Mouse (Mus musculus): Measurements from ENCODE around the gene Ap5s1. TPM values are rescaled to one million over a fixed set of nuclear protein-coding genes. Genes with fewer than 3 reads are reported as not detected.

Gene Ap5s1
- 27.2 and 32.7 TPM in 2 replicates for polyA plus RNA-seq (2016; fragmentation: Nextera tagmentation; extraction: Ambion mirVana)

DNA sequence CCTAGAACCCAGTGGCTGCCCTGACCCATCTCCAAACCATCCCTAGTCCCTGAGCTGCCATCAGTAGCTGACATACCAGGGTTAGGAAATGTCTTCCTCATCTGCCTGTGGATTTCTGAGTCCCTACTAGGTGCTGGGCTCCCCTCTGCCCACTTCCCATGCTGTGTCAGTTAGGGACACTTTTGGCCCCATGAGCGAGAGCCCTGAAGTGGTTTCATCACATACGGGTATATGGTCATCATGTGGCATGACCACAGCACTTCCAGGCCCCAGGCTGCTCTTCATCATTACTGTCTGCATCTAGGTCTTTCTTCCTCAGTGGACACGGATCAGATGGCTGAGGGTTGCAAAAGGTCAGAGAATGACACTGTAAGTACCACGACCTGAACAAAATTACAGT, at the start of gene Ap5s1:
Gene Ap5s1, plus strand, starts transcription at position 301 of the 400 bp plus-strand sequence.
- H3K9me3 ChIP-seq: no peaks in the 10 kb centered on the region
- H3K4me3 ChIP-seq: no peak within 1 kb of the TSS
- H3K36me3 ChIP-seq: peaks cover 9% of the 10 kb centered on the region
- peak within 1 kb of the TSS; percentile 41; the same call in 1 of the 2 replicates for H3K27ac ChIP-seq
- DNase-seq (ENCODE audit: low spot score): no peak
- 85% methylated on average over 4 of the region's 4 CpGs for WGBS
- H3K27me3 ChIP-seq (ENCODE audit: insufficient read depth, poor library complexity, severe bottlenecking): no peaks in the 10 kb centered on the region
- peaks cover 26% of the 10 kb centered on the region for H3K4me1 ChIP-seq (replicated peaks)

DNA sequence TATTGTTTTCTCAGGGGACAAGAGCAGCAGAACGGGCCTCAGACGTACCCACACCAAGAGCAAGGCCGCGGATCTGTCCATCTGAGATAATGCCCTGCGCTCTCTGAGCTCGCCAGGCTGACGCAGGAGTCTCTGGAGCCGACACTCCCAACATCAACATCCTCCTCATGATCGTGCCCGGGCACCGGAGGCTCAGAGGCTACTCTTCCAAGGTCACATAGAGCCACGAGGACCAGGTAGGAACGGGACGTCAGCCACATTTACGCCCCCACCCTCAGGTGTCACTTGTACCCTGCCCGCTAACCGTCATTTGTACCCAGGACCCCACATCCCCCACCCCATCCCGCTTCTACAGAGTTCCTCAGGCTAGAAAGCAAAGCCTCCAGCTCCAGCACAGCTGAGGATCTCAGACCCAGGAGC, 47.4 kb upstream of the Ap5s1 start:
- peak overlapping the region; percentile 95 for H3K27ac ChIP-seq
- under 1% methylated on average over 18 of the region's 18 CpGs for WGBS
- no peak for DNase-seq (ENCODE audit: low spot score)
- H3K4me3 ChIP-seq: peak overlapping the region; percentile 86
- H3K9me3 ChIP-seq: no peaks in the 10 kb centered on the region
- H3K36me3 ChIP-seq: peaks cover 19% of the 10 kb centered on the region
- H3K4me1 ChIP-seq (replicated peaks): peaks cover 47% of the 10 kb centered on the region
- no peaks in the 10 kb centered on the region for H3K27me3 ChIP-seq (ENCODE audit: insufficient read depth, poor library complexity, severe bottlenecking)

DNA sequence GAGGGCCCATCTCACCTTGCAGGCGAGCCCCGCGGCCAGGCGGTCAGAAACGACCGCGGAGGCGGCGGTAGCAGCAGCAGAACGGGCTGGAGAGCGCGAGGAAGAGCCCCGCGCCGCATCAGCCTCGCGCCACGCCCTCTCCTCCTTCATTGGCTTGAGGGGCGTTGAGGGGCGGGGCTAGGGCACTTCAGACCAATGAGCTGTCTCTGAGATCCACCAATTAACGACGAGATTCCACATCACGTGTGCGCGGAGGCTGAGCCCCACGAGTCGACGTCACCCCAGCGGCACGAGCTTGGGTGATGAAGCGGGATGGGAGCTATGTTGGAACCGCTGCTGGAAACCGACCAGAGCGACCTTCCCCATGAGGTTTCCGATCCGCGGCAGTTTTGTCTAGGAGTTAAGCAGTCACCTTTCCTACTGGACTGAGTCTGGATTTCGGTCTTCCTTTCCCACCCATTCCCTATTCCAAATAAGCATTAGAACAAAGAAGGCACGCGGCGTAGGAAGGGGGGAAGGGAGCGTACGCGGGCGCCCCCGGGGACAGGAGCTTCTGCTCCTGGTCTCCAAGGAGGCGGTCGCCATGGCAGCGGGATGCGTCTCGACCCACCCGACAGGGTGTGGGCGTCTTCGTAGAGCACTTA, 46.8 kb upstream of the Ap5s1 start, which contains the start of gene 1700037H04Rik:
Gene 1700037H04Rik, minus strand, starts transcription at position 144 of the 644 bp plus-strand sequence.
- Histone ChIP-seq H3K36me3 (peaks cover 14% of the 10 kb centered on the region), H3K4me3 (peak within 1 kb of the TSS; percentile 86), H3K27ac (peak within 1 kb of the TSS; percentile 95), H3K4me1 (replicated peaks) (peaks cover 47% of the 10 kb centered on the region), H3K27me3 (ENCODE audit: insufficient read depth, poor library complexity, severe bottlenecking) (no peaks in the 10 kb centered on the region), H3K9me3 (no peaks in the 10 kb centered on the region)
- under 1% methylated on average over 54 of the region's 54 CpGs for WGBS
- DNase-seq (ENCODE audit: low spot score): peak; percentile 96

DNA sequence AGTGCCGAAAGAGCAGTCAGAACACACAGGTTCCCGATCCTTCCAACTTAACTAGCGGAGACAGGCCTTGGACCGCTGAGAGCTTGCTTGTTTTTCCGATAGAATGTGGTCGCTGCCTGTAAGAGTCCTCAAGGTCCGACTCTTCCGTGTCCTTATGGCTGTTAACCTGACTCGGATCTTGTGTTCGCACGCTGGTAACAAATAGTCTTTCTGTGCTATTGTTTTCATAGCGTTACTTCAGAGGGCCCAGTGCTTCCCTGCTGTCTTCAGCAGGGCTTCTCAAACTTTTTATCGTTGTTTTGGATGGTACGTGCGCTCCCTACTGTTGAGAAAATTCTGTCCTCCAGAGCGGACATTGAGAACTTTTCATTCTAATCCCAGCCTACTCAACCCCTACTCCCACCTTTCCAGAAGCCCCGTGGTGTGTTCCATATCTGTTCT, 46.2 kb upstream of the Ap5s1 start:
- Histone ChIP-seq H3K27me3 (ENCODE audit: insufficient read depth, poor library complexity, severe bottlenecking) (no peaks in the 10 kb centered on the region), H3K27ac (peak overlapping the region; percentile 95), H3K4me1 (replicated peaks) (peaks cover 47% of the 10 kb centered on the region), H3K36me3 (peaks cover 7% of the 10 kb centered on the region), H3K4me3 (peak overlapping the region; percentile 86), H3K9me3 (no peaks in the 10 kb centered on the region)
- DNase-seq (ENCODE audit: low spot score): no peak
- WGBS: under 1% methylated on average over 17 of the region's 17 CpGs

DNA sequence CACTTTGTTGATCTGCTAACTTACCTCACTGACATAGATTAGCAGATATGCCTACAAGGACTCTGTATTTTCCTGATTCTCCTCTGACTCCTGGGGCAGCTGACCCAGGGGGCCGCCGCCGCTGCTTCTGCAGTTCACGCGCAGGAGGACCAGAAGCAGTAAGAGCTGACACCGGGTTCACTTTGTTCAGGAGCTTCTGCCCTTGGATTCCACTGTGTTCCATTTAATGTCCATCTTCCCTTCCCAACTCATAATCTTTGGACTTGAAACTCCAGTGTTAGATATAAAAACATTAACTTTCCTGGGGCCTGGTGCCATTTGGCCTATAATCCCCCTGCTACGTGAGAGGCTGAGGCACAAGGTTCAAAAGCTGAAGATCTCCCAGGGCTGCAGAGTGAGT, 43.0 kb upstream of the Ap5s1 start:
- 80% methylated on average over 7 of the region's 7 CpGs for WGBS
- no peaks in the 10 kb centered on the region for H3K27me3 ChIP-seq (ENCODE audit: insufficient read depth, poor library complexity, severe bottlenecking)
- no peaks in the 10 kb centered on the region for H3K9me3 ChIP-seq

DNA sequence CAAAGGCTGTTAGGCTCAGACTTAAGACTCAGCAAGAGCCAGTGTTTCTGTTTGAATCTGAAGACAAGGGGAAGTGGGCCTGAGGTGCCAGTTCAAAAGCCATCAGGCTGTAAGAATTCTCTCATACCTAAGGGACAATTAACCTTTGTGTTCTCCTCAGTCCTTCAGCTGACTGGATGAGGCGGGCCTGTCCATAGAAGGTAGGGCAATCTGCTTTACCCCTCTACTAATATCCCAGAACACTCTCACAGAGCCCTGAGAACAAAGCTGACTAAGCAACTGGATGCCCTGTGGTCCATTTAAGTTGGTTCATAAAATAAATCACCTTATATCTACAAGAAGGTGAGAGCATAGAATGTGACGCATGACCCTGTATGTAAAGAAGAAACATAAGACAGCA, 40.7 kb upstream of the Ap5s1 start:
- WGBS: 90% methylated on average over 2 of the region's 2 CpGs
- H3K4me1 ChIP-seq (replicated peaks): peaks cover 18% of the 10 kb centered on the region; the same call in 1 of the 2 replicates
- H3K9me3 ChIP-seq: no peaks in the 10 kb centered on the region

More for the DNA sequence above, 43.0 kb upstream of the Ap5s1 start:
- DNase-seq (ENCODE audit: low spot score): no peak
- Histone ChIP-seq H3K36me3 (no peaks in the 10 kb centered on the region), H3K4me3 (no peak overlapping the region), H3K27ac (no peak overlapping the region), H3K4me1 (replicated peaks) (peaks cover 20% of the 10 kb centered on the region)

DNA sequence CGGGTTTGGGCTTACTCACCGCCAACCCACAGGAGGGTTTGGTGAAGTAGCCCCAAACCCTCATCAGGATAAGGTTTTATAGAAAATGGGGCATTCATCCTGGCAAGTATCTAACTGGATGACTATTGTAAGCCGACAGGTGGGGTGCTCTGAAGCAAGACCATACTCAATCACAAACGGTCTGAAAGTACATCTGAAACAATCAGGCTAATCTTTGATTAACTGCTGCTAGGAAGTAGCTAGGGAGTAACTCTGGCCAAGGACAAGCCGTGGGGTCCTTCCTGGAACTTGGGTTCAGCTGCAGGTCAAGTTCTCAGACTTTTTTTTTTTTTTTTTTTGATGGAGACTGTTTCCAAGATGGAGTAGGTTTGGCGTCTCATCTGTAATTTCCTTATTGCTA, 38.9 kb upstream of the Ap5s1 start:
- Histone ChIP-seq H3K4me3 (no peak overlapping the region), H3K36me3 (peaks cover 13% of the 10 kb centered on the region; the same call in 1 of the 2 replicates), H3K9me3 (no peaks in the 10 kb centered on the region), H3K27ac (no peak overlapping the region), H3K27me3 (ENCODE audit: insufficient read depth, poor library complexity, severe bottlenecking) (peaks cover 35% of the 10 kb centered on the region), H3K4me1 (replicated peaks) (peaks cover 27% of the 10 kb centered on the region)
- no peak for DNase-seq (ENCODE audit: low spot score)
- WGBS: 92% methylated on average over 6 of the region's 6 CpGs

More for the DNA sequence above, 40.7 kb upstream of the Ap5s1 start:
- H3K36me3 ChIP-seq: no peaks in the 10 kb centered on the region; the same call in 1 of the 2 replicates
- peaks cover 17% of the 10 kb centered on the region for H3K27me3 ChIP-seq (ENCODE audit: insufficient read depth, poor library complexity, severe bottlenecking)
- H3K27ac ChIP-seq: no peak overlapping the region
- no peak overlapping the region for H3K4me3 ChIP-seq
- DNase-seq (ENCODE audit: low spot score): no peak

DNA sequence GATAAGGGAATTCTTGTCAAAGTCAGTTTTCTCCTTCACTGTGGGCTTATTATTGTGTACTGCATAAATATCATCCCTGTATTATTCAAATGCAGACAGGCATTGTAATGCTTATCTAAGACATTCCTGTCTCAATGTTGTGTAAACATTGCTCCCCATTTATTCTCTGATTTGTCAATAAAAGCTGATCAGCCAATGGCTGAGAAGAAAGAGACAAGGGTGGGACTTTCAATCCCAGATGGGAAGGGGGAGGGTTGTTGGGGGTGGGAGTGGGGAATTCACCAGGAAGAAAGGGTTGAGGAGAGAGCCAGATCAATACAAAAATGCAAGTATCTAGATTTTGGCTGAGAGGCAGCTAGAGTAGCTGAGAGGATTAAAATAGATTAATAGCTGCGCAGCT, 38.0 kb upstream of the Ap5s1 start:
- H3K36me3 ChIP-seq: peaks cover 13% of the 10 kb centered on the region; the same call in 1 of the 2 replicates
- no peak overlapping the region for H3K4me3 ChIP-seq
- DNase-seq (ENCODE audit: low spot score): no peak
- WGBS: 77% methylated on average over 1 of the region's 1 CpGs
- no peak overlapping the region for H3K27ac ChIP-seq
- H3K27me3 ChIP-seq (ENCODE audit: insufficient read depth, poor library complexity, severe bottlenecking): peaks cover 45% of the 10 kb centered on the region
- peaks cover 27% of the 10 kb centered on the region for H3K4me1 ChIP-seq (replicated peaks)
- no peaks in the 10 kb centered on the region for H3K9me3 ChIP-seq

DNA sequence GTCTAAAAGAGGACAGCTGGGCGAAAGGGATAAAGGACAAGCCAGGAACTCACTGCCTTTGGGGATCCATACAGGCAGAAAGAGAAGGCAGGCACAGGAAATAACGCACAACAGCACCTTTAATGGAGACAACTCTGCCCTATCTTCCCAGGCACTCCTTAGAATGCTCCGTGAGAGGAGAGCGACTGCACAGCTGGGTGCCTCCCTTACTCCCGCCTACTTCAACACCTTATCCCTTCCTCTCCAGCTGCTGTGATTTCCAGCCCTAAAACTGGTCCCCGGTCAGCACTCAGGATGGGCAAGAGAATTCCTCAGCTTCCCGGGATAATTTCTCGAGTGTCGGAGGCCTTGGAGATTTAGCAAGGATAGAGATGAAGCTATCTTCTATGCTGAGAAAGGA, 35.9 kb upstream of the Ap5s1 start:
- WGBS: 12% methylated on average over 9 of the region's 9 CpGs
- Histone ChIP-seq H3K27me3 (ENCODE audit: insufficient read depth, poor library complexity, severe bottlenecking) (peaks cover 47% of the 10 kb centered on the region), H3K9me3 (no peaks in the 10 kb centered on the region), H3K4me3 (peak overlapping the region; percentile 41), H3K4me1 (replicated peaks) (peaks cover 44% of the 10 kb centered on the region), H3K27ac (no peak overlapping the region), H3K36me3 (peaks cover 18% of the 10 kb centered on the region)
- DNase-seq (ENCODE audit: low spot score): no peak

DNA sequence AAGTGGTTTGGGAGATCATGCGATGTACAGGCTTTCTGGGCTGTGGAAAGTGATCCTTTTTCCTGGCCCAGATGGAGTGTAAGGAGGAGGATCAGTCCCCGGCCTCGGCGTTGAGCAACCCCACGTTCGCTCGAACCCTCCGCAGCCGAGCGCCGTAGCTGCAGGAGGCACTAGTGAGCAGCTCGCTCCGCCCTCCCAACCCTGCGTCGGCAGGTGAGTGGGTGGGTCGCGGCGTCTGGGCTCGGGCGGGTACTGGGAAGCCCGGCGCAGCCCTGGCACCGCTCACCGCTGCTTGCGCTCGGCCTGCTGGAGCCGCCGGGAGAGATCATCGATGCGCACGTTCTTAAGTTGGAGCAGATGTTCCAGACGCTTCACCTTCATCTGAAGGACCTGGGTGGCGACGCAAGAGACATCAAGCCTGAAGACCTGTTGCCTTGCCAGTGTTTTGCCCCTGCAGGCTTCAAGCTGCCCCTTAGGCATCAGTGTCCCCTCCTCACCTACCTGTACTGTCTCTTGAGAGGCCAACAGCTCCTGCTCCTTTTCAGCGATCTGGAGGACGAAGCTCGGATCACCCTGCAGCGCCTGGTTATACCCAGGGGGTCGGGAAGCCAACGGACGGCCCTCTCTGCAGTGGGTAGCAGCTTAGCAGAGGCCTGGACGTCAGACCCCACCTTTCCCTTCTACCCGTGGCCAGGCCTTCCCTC, 35.3 kb upstream of the Ap5s1 start:
- DNase-seq (ENCODE audit: low spot score): peak; percentile 23
- Histone ChIP-seq H3K36me3 (peaks cover 24% of the 10 kb centered on the region), H3K4me3 (peak overlapping the region; percentile 41), H3K27ac (no peak overlapping the region), H3K9me3 (no peaks in the 10 kb centered on the region), H3K4me1 (replicated peaks) (peaks cover 50% of the 10 kb centered on the region), H3K27me3 (ENCODE audit: insufficient read depth, poor library complexity, severe bottlenecking) (peaks cover 47% of the 10 kb centered on the region)
- WGBS: 3% methylated on average over 43 of the region's 43 CpGs

DNA sequence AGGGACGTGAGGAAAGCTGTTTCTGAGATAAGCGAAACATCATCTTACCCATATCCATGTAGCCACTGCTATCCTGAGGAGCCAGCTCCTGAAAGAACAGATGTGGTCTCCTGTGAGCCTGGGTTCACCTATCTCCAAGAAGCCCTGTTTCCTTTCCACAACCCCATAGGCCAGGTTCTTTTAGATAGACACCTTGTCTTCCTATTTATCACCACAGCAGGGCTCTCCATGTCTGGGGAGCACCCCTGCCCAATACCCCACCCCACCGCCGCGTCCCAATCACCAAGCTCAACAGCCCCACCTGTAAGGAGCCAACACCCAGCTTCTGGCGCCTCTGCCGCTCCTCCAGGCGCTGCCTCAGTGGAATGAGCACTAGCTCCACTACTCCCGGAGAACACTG, 34.6 kb upstream of the Ap5s1 start:
- H3K36me3 ChIP-seq: peaks cover 32% of the 10 kb centered on the region
- no peak overlapping the region for H3K27ac ChIP-seq
- 37% methylated on average over 9 of the region's 9 CpGs for WGBS
- peaks cover 58% of the 10 kb centered on the region for H3K4me1 ChIP-seq (replicated peaks)
- H3K27me3 ChIP-seq (ENCODE audit: insufficient read depth, poor library complexity, severe bottlenecking): peaks cover 47% of the 10 kb centered on the region
- no peaks in the 10 kb centered on the region for H3K9me3 ChIP-seq
- no peak for DNase-seq (ENCODE audit: low spot score)
- no peak overlapping the region for H3K4me3 ChIP-seq

DNA sequence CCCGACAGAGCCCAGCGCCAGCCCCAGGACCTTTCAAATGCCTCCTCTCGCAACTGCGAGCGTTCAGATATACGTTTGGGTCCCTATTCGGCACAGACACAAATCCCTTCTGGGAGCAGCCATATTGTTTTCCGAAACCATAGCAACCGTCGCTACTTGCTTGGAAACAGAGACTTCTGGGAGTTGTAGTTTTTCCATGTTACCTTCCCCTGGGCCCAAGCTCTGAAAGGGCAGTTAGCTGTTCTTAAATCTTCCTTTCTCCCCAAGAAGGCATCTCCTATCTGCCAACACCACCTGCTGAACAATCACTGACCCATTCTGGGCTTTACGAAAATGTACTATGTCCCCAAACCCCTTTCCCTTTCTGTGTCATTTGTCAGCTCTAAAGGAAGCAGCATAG, 32.2 kb upstream of the Ap5s1 start:
- DNase-seq (ENCODE audit: low spot score): peak; percentile 67
- WGBS: 6% methylated on average over 11 of the region's 11 CpGs
- peaks cover 43% of the 10 kb centered on the region for H3K36me3 ChIP-seq

More for the DNA sequence above, 32.2 kb upstream of the Ap5s1 start:
- Histone ChIP-seq H3K4me3 (peak overlapping the region; percentile 55), H3K4me1 (replicated peaks) (peaks cover 70% of the 10 kb centered on the region), H3K27ac (no peak overlapping the region), H3K9me3 (no peaks in the 10 kb centered on the region), H3K27me3 (ENCODE audit: insufficient read depth, poor library complexity, severe bottlenecking) (peaks cover 45% of the 10 kb centered on the region)

All from hindbrain, embryonic 10.5 days (tissue).